ENCODE assay signal across 8 mouse cellular contexts in the genomic region with DNA sequence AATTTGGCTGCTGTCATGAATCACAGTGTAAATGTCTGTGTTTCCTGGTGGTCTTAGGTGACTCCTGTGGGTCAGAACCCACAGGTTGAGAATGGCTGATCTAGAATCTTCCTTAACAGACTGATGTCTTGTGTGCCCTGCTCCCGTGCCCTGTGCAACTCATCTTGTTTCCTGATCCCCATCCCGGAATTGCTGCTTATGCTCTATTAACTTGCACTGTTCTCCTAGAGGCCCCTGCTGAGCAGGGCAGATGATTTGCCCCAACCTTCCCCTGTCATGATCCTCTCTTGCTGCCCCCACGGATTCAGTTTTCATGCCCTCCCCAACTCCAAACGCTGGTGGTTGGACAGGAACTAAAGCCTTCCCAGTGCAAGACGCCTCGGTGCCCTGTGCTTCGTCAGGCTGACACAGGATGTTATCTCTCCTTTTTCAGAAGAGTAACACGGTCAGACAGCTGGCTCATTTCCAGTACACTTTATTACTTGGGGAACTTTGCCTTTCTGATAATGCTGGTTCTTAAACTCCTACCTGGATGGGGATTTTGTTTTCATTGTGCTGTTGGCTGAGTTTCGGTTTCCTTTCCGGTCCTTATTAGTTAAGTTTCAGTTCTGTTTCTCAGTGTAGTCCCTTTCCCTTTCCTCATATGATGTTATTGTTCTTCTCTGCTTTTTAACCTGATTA. TPM values are rescaled to one million over a fixed set of nuclear protein-coding genes. Genes with fewer than 3 reads are reported as not detected.
DNase-seq lines count a peak whose midpoint lies in the region; ATAC-seq and TF ChIP-seq lines count a peak whose summit lies in the region.

No protein-coding gene starts in this region.

- TF ChIP-seq POLR2A in bone marrow, adult 2 months (IDR thresholded peaks at IDR 0.05; ENCODE audit: borderline replicate concordance, control insufficient read depth, low read depth, low read length): no peak

- H3K4me2 ChIP-seq in intestine, embryonic 14.5 days (ENCODE audit: low read length): peak overlapping the region; percentile 46

- TF ChIP-seq CTCF in bone marrow, adult 2 months (IDR thresholded peaks at IDR 0.05; ENCODE audit: control insufficient read depth, insufficient read depth, low read length): no peak

- intact Hi-C loops in left cerebral cortex, postnatal 4 days (cut with DNase I): no loop called here
- intact Hi-C loops in left cerebral cortex, postnatal 36 days (cut with DNase I): no loop called here

- no peaks in the 10 kb centered on the region; the same call in 1 of the 2 replicates for H3K4me1 ChIP-seq in bone marrow, adult 2 months (ENCODE audit: control insufficient read depth, insufficient read depth, low read length)
- H3K4me1 ChIP-seq in intestine, embryonic 14.5 days (replicated peaks; ENCODE audit: control insufficient read depth, insufficient read depth, low read length): peaks cover 11% of the 10 kb centered on the region; the same call in 1 of the 2 replicates

- no peaks in the 10 kb centered on the region for H3K27me3 ChIP-seq in intestine, embryonic 14.5 days (replicated peaks; ENCODE audit: control insufficient read depth, insufficient read depth, low read length)

- peak; percentile 60; the same call in 1 of the 2 replicates for ATAC-seq in intestine, embryonic 14.5 days (replicated peaks; ENCODE audit: low FRiP score, low TSS enrichment, low read depth)

- no peaks in the 10 kb centered on the region for H3K36me3 ChIP-seq in intestine, embryonic 14.5 days (ENCODE audit: control insufficient read depth, insufficient read depth, low read length)

- peak overlapping the region; percentile 86 for H3K27ac ChIP-seq in bone marrow, adult 2 months (ENCODE audit: control insufficient read depth, insufficient read depth, low read depth, low read length, poor library complexity)
- H3K27ac ChIP-seq in intestine, embryonic 14.5 days (ENCODE audit: low read depth): peak overlapping the region; percentile 27; the same call in 1 of the 2 replicates

- DNase-seq in gastrocnemius, adult 18-20 months (ENCODE audit: low spot score): peak; percentile 45
- DNase-seq in gastrocnemius, postnatal 25 days: no peak
- DNase-seq in intestine, embryonic 14.5 days (ENCODE audit: low spot score): peak; percentile 66
- peak; percentile 30 for DNase-seq in lung, postnatal 10 days
- peak; percentile 53 for DNase-seq in thymus, postnatal 4 days
- no peak for DNase-seq in left cerebral cortex, postnatal 4 days
- no peak for DNase-seq in left cerebral cortex, postnatal 36 days (ENCODE audit: low spot score in 2 of 2)

- WGBS in bone marrow, adult 2 months: 4% methylated on average over 10 of the region's 10 CpGs
- 23% methylated on average over 10 of the region's 10 CpGs for WGBS in intestine, embryonic 14.5 days

- peak overlapping the region; percentile 66 for H3K4me3 ChIP-seq in bone marrow, adult 2 months (replicated peaks; ENCODE audit: control insufficient read depth, low read depth, low read length)
- H3K4me3 ChIP-seq in intestine, embryonic 14.5 days (ENCODE audit: low read depth, low read length): 0 out of 2 replicates have a peak overlapping the region, but pooled peaks have one; percentile 11

- peak overlapping the region; percentile 25 for H3K9ac ChIP-seq in intestine, embryonic 14.5 days (ENCODE audit: low read length)

- no peaks in the 10 kb centered on the region for H3K9me3 ChIP-seq in intestine, embryonic 14.5 days (ENCODE audit: control insufficient read depth, low read length)

RNA-seq across cellular contexts. Expression of gene Zcchc2, which starts 18.6 kb away (rescaled TPM):
- total RNA-seq in gastrocnemius, adult 18-20 months (2021): 10 to 100 TPM in 1 of 2 experiments, 1 to 10 TPM in 1; 7.9 to 11.4 TPM
- total RNA-seq in gastrocnemius, postnatal 25 days (2021): 1 to 10 TPM; 6.0 to 6.6 TPM
- 4.3 and 8.1 TPM in 2 replicates for polyA plus RNA-seq in bone marrow, adult 2 months (2011; ENCODE audit: insufficient read depth, insufficient read length, low replicate concordance, missing spikeins)
- 3.5 and 4.0 TPM in 2 replicates for polyA plus RNA-seq in intestine, embryonic 14.5 days (2014; fragmentation: Nextera tagmentation; extraction: Ambion mirVana)
- total RNA-seq in left cerebral cortex, postnatal 4 days (2021): 10 to 100 TPM; 22.7 to 24.9 TPM
- 10 to 100 TPM; 24.3 to 24.4 TPM for total RNA-seq in left cerebral cortex, postnatal 36 days (2021)

Comparison
In these comparisons a context has a peak if more than half of its experiments do, and no peak if none do; other contexts are left out.
1. DNase-seq: peak in gastrocnemius, adult 18-20 months (single experiment), intestine, embryonic 14.5 days (single experiment), lung, postnatal 10 days (single experiment) and thymus, postnatal 4 days (single experiment); none in gastrocnemius, postnatal 25 days (single experiment), left cerebral cortex, postnatal 4 days (single experiment) and left cerebral cortex, postnatal 36 days (0 of 2).